Mouse (Mus musculus) forebrain, embryonic 11.5 days (tissue): ENCODE measurements at regions not wholly inside any gene's neighbourhood (a gene's known extent, or its start where the extent isn't known, plus 50 kb on each side); places are given as distances from the start of the nearest gene placed in this dataset.

ENCODE experiments used
- ATAC-seq: fragments of 200-750 bp; cut with Nextera tagmentation; replicated peaks from 2 replicates; pipeline ENCODE4 v1.8.0; 2017; ENCODE audit warnings: moderate TSS enrichment; ENCODE audit not compliant: low FRiP score
- DNase-seq: peaks from one replicate; pipeline ENCODE4 v3.0.0-alpha.2; 2017; ENCODE audit warnings: low spot score
- H3K27ac ChIP-seq: fragments of 300-500 bp; sonication (generic); 2 replicates; pipeline ENCODE4 v1.5.1; 2014; ENCODE audit warnings: low read depth, low read length
- H3K27me3 ChIP-seq: fragments of 300-500 bp; sonication (generic); 2 replicates; pipeline ENCODE4 v1.6.1; 2014; ENCODE audit warnings: mild to moderate bottlenecking, low read length, mixed read lengths; ENCODE audit not compliant: control insufficient read depth, insufficient read depth
- H3K36me3 ChIP-seq: fragments of 300-500 bp; sonication (generic); 2 replicates; pipeline ENCODE4 v1.6.1; 2014; ENCODE audit warnings: mild to moderate bottlenecking, low read length, moderate library complexity, mixed read lengths; ENCODE audit not compliant: control insufficient read depth, insufficient read depth
- H3K4me1 ChIP-seq: fragments of 300-500 bp; sonication (generic); replicated peaks from 2 replicates; pipeline ENCODE4 v1.6.1; 2014; ENCODE audit warnings: low read length, mixed read lengths; ENCODE audit not compliant: control insufficient read depth, insufficient read depth
- H3K4me2 ChIP-seq: fragments of 300-500 bp; sonication (generic); 2 replicates; pipeline ENCODE4 v1.6.1; 2014; ENCODE audit warnings: low read depth, mild to moderate bottlenecking, low read length, moderate library complexity, mixed read lengths; ENCODE audit not compliant: severe bottlenecking
- H3K4me3 ChIP-seq: fragments of 300-500 bp; sonication (generic); 2 replicates; pipeline ENCODE4 v1.5.1; 2014; ENCODE audit warnings: low read depth, low read length
- H3K9ac ChIP-seq: fragments of 300-500 bp; sonication (generic); 2 replicates; pipeline ENCODE4 v1.6.1; 2014; ENCODE audit warnings: low read length
- H3K9me3 ChIP-seq: fragments of 300-500 bp; sonication (generic); 2 replicates; pipeline ENCODE4 v1.6.1; 2016; ENCODE audit warnings: low read length, mixed read lengths; ENCODE audit not compliant: control insufficient read depth
- WGBS: fragments of 180-500 bp; shearing (Covaris S2); extraction: QIAGEN DNeasy Blood & Tissue Kit; methylation state at CpG from one replicate; pipeline ENCODE4 v1.1.7; 2014; 5-methylcytosine and 5-hydroxymethylcytosine counted together

GRCm38 (mm10) chr1:119153619-119154018 is 100.2 kb upstream of the Gli2 start:
- no peak for ATAC-seq
- 97% methylated on average over 4 of the region's 4 CpGs for WGBS
- H3K9ac ChIP-seq, result no peak overlapping the region

GRCm38 (mm10) chr1:119152776-119153175 is 99.4 kb upstream of the Gli2 start:
- H3K4me2 ChIP-seq, result no peak overlapping the region
- H3K4me1 ChIP-seq, result no peaks in the 10 kb centered on the region
- H3K27ac ChIP-seq, result no peak overlapping the region
- WGBS, result 92% methylated on average over 6 of the region's 6 CpGs
- H3K36me3 ChIP-seq, result no peaks in the 10 kb centered on the region
- H3K9ac ChIP-seq, result no peak overlapping the region
- H3K27me3 ChIP-seq, result no peaks in the 10 kb centered on the region
- no peak overlapping the region for H3K4me3 ChIP-seq
- no peak for ATAC-seq
- no peak for DNase-seq
- no peaks in the 10 kb centered on the region; the same call in 1 of the 2 replicates for H3K9me3 ChIP-seq

More at GRCm38 (mm10) chr1:119153619-119154018, 100.2 kb upstream of the Gli2 start:
- H3K4me1 ChIP-seq, result no peaks in the 10 kb centered on the region
- H3K4me3 ChIP-seq, result no peak overlapping the region
- H3K36me3 ChIP-seq, result no peaks in the 10 kb centered on the region
- H3K27ac ChIP-seq, result no peak overlapping the region
- H3K9me3 ChIP-seq, result no peaks in the 10 kb centered on the region; the same call in 1 of the 2 replicates
- no peak for DNase-seq
- H3K4me2 ChIP-seq, result no peak overlapping the region
- H3K27me3 ChIP-seq, result no peaks in the 10 kb centered on the region

- WGBS, result 94% methylated on average over 2 of the region's 2 CpGs
Observed at GRCm38 (mm10) chr1:119147506-119147905, 94.1 kb upstream of the Gli2 start.

GRCm38 (mm10) chr1:119143808-119144207 is 90.4 kb upstream of the Gli2 start:
- Histone ChIP-seq H3K27ac (no peak overlapping the region), H3K36me3 (no peaks in the 10 kb centered on the region), H3K4me3 (no peak overlapping the region), H3K4me1 (no peaks in the 10 kb centered on the region), H3K9me3 (no peaks in the 10 kb centered on the region), H3K4me2 (no peak overlapping the region), H3K27me3 (no peaks in the 10 kb centered on the region), H3K9ac (no peak overlapping the region)
- 58% methylated on average over 11 of the region's 11 CpGs for WGBS
- no peak for ATAC-seq
- DNase-seq, result peak; percentile 51

More at GRCm38 (mm10) chr1:119147506-119147905, 94.1 kb upstream of the Gli2 start:
- Histone ChIP-seq H3K4me3 (no peak overlapping the region), H3K27me3 (no peaks in the 10 kb centered on the region), H3K27ac (no peak overlapping the region), H3K9me3 (no peaks in the 10 kb centered on the region), H3K4me2 (no peak overlapping the region), H3K4me1 (no peaks in the 10 kb centered on the region), H3K9ac (no peak overlapping the region), H3K36me3 (no peaks in the 10 kb centered on the region)
- ATAC-seq, result no peak
- no peak for DNase-seq

- no peaks in the 10 kb centered on the region for H3K4me1 ChIP-seq
- DNase-seq, result no peak
- no peaks in the 10 kb centered on the region for H3K36me3 ChIP-seq
- no peak overlapping the region for H3K27ac ChIP-seq
- ATAC-seq, result no peak
- no peak overlapping the region for H3K4me3 ChIP-seq
- H3K9ac ChIP-seq, result no peak overlapping the region
- 94% methylated on average over 3 of the region's 3 CpGs for WGBS
- H3K9me3 ChIP-seq, result no peaks in the 10 kb centered on the region
- H3K27me3 ChIP-seq, result no peaks in the 10 kb centered on the region
- no peak overlapping the region for H3K4me2 ChIP-seq
Observed at GRCm38 (mm10) chr1:119129039-119129438, 75.6 kb upstream of the Gli2 start.

GRCm38 (mm10) chr1:119125561-119125960 is 72.1 kb upstream of the Gli2 start:
- Histone ChIP-seq H3K9ac (no peak overlapping the region), H3K27me3 (no peaks in the 10 kb centered on the region), H3K4me2 (no peak overlapping the region), H3K36me3 (no peaks in the 10 kb centered on the region), H3K4me3 (no peak overlapping the region), H3K4me1 (no peaks in the 10 kb centered on the region), H3K27ac (no peak overlapping the region), H3K9me3 (no peaks in the 10 kb centered on the region)
- DNase-seq (no peak), ATAC-seq (no peak)
- 67% methylated on average over 6 of the region's 6 CpGs for WGBS

- Histone ChIP-seq H3K36me3 (no peaks in the 10 kb centered on the region), H3K4me2 (no peak overlapping the region), H3K27me3 (no peaks in the 10 kb centered on the region), H3K4me3 (no peak overlapping the region), H3K4me1 (no peaks in the 10 kb centered on the region), H3K27ac (no peak overlapping the region), H3K9me3 (no peaks in the 10 kb centered on the region), H3K9ac (no peak overlapping the region)
- WGBS, result 85% methylated on average over 4 of the region's 4 CpGs
- DNase-seq, result no peak
- no peak for ATAC-seq
Observed at GRCm38 (mm10) chr1:119124798-119125197, 71.4 kb upstream of the Gli2 start.

GRCm38 (mm10) chr1:119124063-119124462 is 70.6 kb upstream of the Gli2 start:
- no peak overlapping the region for H3K27ac ChIP-seq
- no peaks in the 10 kb centered on the region for H3K4me1 ChIP-seq
- WGBS, result 90% methylated on average over 2 of the region's 2 CpGs
- no peaks in the 10 kb centered on the region for H3K36me3 ChIP-seq
- ATAC-seq, result no peak
- no peak overlapping the region for H3K4me3 ChIP-seq
- no peak overlapping the region for H3K4me2 ChIP-seq
- no peak for DNase-seq
- H3K27me3 ChIP-seq, result no peaks in the 10 kb centered on the region
- H3K9ac ChIP-seq, result no peak overlapping the region
- H3K9me3 ChIP-seq, result no peaks in the 10 kb centered on the region

GRCm38 (mm10) chr1:119123402-119123801 is 70.0 kb upstream of the Gli2 start:
- Histone ChIP-seq H3K4me2 (no peak overlapping the region), H3K9ac (no peak overlapping the region), H3K9me3 (no peaks in the 10 kb centered on the region), H3K36me3 (no peaks in the 10 kb centered on the region), H3K27me3 (no peaks in the 10 kb centered on the region), H3K4me1 (no peaks in the 10 kb centered on the region), H3K4me3 (no peak overlapping the region), H3K27ac (no peak overlapping the region)
- no peak for DNase-seq
- 45% methylated on average over 3 of the region's 3 CpGs for WGBS
- ATAC-seq, result no peak
